8 mouse cellular contexts compared by ENCODE assay signal in the genomic region with DNA sequence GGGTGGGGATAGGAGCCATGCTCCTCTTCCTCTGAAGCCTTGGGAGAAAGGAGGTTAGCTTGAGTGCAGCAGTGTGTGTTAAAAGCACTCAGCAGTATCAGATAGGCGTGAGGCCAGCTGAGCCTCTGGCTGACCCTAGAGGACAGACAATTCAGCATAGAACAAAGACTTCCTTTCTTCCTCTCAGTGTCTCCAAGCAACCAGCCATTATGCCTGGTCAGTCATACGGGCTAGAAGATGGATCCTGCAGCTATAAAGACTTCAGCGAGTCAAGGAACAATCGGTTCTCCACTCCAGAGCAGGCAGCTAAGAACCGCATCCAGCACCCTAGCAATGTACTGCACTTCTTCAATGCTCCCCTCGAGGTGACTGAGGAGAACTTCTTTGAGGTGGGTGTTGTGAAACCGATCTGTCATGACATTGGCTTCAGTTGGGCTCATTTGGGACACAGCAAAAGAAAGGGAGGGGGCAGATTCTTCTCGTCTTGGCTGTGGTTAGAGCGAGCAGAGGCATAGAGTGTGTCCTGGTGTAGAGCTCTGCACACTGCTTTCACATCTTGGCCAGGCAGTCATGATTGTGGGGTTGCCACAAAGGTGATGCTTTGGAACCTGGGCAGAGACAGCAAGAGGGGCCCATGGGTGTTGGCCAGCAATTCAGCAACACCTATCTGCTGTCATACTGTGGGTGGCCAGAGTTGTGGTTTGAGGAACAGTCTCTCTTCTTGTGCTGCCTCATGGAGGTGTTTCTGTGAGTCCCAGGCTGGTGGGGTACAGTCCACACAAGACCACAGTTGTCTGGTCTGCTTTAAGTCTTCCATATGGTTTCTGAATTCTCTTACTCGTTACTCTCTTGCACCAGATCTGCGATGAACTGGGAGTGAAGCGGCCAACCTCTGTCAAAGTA. TPM values are rescaled to one million over a fixed set of nuclear protein-coding genes. Genes with fewer than 3 reads are reported as not detected.
DNase-seq lines count a peak whose midpoint lies in the region; ATAC-seq and TF ChIP-seq lines count a peak whose summit lies in the region.

No protein-coding gene starts in this region.

- peaks cover 74% of the 10 kb centered on the region for H3K36me3 ChIP-seq in heart, postnatal 0 days (replicated peaks; ENCODE audit: control insufficient read depth, insufficient read depth, low read length)
- H3K36me3 ChIP-seq in liver, postnatal 0 days (replicated peaks; ENCODE audit: insufficient read depth, low read length) = peaks cover 73% of the 10 kb centered on the region
- H3K36me3 ChIP-seq in neural tube, embryonic 15.5 days = peaks cover 72% of the 10 kb centered on the region

- H3K9me3 ChIP-seq in heart, postnatal 0 days (replicated peaks; ENCODE audit: control insufficient read depth, low read length) = no peaks in the 10 kb centered on the region
- H3K9me3 ChIP-seq in liver, postnatal 0 days (ENCODE audit: low read length) = no peaks in the 10 kb centered on the region
- H3K9me3 ChIP-seq in neural tube, embryonic 15.5 days (replicated peaks) = no peaks in the 10 kb centered on the region

- TF ChIP-seq EP300 in heart, postnatal 0 days (IDR thresholded peaks at IDR 0.05; ENCODE audit: low read depth) = no peak
- TF ChIP-seq EP300 in liver, postnatal 0 days (IDR thresholded peaks at IDR 0.05; ENCODE audit: low read depth) = no peak

- no peak overlapping the region for H3K9ac ChIP-seq in heart, postnatal 0 days (replicated peaks; ENCODE audit: low read depth, low read length)
- H3K9ac ChIP-seq in liver, postnatal 0 days (replicated peaks) = no peak overlapping the region
- H3K9ac ChIP-seq in neural tube, embryonic 15.5 days (replicated peaks) = no peak overlapping the region

- DNase-seq in cerebellum, adult 9-11 months = peak; percentile 27
- DNase-seq in cerebellum, adult 11 months = no peak
- DNase-seq in brain, adult 2 months (ENCODE audit: low read depth, low spot score) = peak; percentile 67
- DNase-seq in heart, postnatal 0 days (ENCODE audit: low spot score) = no peak
- DNase-seq in liver, postnatal 0 days = no peak
- DNase-seq in cerebellum, adult 18-20 months = no peak
- no peak for DNase-seq in ovary, postnatal 10 days (ENCODE audit: low spot score)

- WGBS in heart, postnatal 0 days = 52% methylated on average over 12 of the region's 12 CpGs
- WGBS in liver, postnatal 0 days (ENCODE audit: insufficient replicate concordance) = 72% methylated on average over 12 of the region's 12 CpGs
- 26% methylated on average over 12 of the region's 12 CpGs for WGBS in neural tube, embryonic 15.5 days

- no peaks in the 10 kb centered on the region for H3K27me3 ChIP-seq in heart, postnatal 0 days (ENCODE audit: control insufficient read depth, insufficient read depth, low read length)
- no peaks in the 10 kb centered on the region for H3K27me3 ChIP-seq in liver, postnatal 0 days (ENCODE audit: insufficient read depth, low read length)
- no peaks in the 10 kb centered on the region for H3K27me3 ChIP-seq in neural tube, embryonic 15.5 days (replicated peaks)

- H3K4me3 ChIP-seq in heart, postnatal 0 days (ENCODE audit: low read depth, low read length) = no peak overlapping the region
- H3K4me3 ChIP-seq in liver, postnatal 0 days (ENCODE audit: low read depth, low read length) = no peak overlapping the region
- no peak overlapping the region for H3K4me3 ChIP-seq in neural tube, embryonic 15.5 days (replicated peaks)

- no peak for TF ChIP-seq CTCF in heart, postnatal 0 days (IDR thresholded peaks at IDR 0.05; ENCODE audit: low read depth)
- no peak for TF ChIP-seq CTCF in liver, postnatal 0 days (IDR thresholded peaks at IDR 0.05; ENCODE audit: low read depth)

- peaks cover 19% of the 10 kb centered on the region for H3K4me1 ChIP-seq in heart, postnatal 0 days (ENCODE audit: control insufficient read depth, insufficient read depth)
- peaks cover 43% of the 10 kb centered on the region for H3K4me1 ChIP-seq in liver, postnatal 0 days (ENCODE audit: insufficient read depth)
- H3K4me1 ChIP-seq in neural tube, embryonic 15.5 days = peaks cover 57% of the 10 kb centered on the region

- ATAC-seq in heart, postnatal 0 days (ENCODE audit: insufficient read depth, low read depth) = no peak
- ATAC-seq in liver, postnatal 0 days = no peak
- ATAC-seq in neural tube, embryonic 15.5 days (ENCODE audit: low FRiP score) = no peak

- H3K4me2 ChIP-seq in heart, postnatal 0 days (ENCODE audit: low read depth, low read length) = no peak overlapping the region
- no peak overlapping the region for H3K4me2 ChIP-seq in liver, postnatal 0 days (ENCODE audit: low read depth, low read length)
- H3K4me2 ChIP-seq in neural tube, embryonic 15.5 days = no peak overlapping the region

- H3K27ac ChIP-seq in heart, postnatal 0 days (ENCODE audit: low read depth) = peak overlapping the region; percentile 66
- H3K27ac ChIP-seq in liver, postnatal 0 days (ENCODE audit: low read depth) = peak overlapping the region; percentile 34
- H3K27ac ChIP-seq in neural tube, embryonic 15.5 days (replicated peaks) = peak overlapping the region; percentile 46; the same call in 1 of the 2 replicates

RNA-seq across cellular contexts. Expression of gene Ech1, which starts 4.4 kb away (rescaled TPM):
- total RNA-seq in heart, postnatal 0 days (2014; rRNA removed; ENCODE audit: low replicate concordance) = 483 and 823 TPM in 2 replicates
- 806 and 928 TPM in 2 replicates for polyA plus RNA-seq in heart, postnatal 0 days (2015; fragmentation: Nextera tagmentation; extraction: Ambion mirVana)
- 534 and 566 TPM in 2 replicates for polyA plus RNA-seq in liver, postnatal 0 days (2015; fragmentation: Nextera tagmentation; extraction: Ambion mirVana)
- polyA plus RNA-seq in neural tube, embryonic 15.5 days (2015; fragmentation: Nextera tagmentation; extraction: Ambion mirVana) = 91.4 and 114 TPM in 2 replicates

RNA-seq across cellular contexts. Expression of gene Hnrnpl, which starts 12.3 kb away (rescaled TPM):
- total RNA-seq in heart, postnatal 0 days (2014; rRNA removed; ENCODE audit: low replicate concordance) = 259 and 275 TPM in 2 replicates
- 149 and 171 TPM in 2 replicates for polyA plus RNA-seq in heart, postnatal 0 days (2015; fragmentation: Nextera tagmentation; extraction: Ambion mirVana)
- 82.0 and 88.6 TPM in 2 replicates for polyA plus RNA-seq in liver, postnatal 0 days (2015; fragmentation: Nextera tagmentation; extraction: Ambion mirVana)
- 158 and 164 TPM in 2 replicates for polyA plus RNA-seq in neural tube, embryonic 15.5 days (2015; fragmentation: Nextera tagmentation; extraction: Ambion mirVana)

RNA-seq across cellular contexts. Expression of gene Lgals4, which starts 13.0 kb away (rescaled TPM):
- total RNA-seq in heart, postnatal 0 days (2014; rRNA removed; ENCODE audit: low replicate concordance) = 2.3 and 24.1 TPM in 2 replicates
- 30.9 and 36.0 TPM in 2 replicates for polyA plus RNA-seq in heart, postnatal 0 days (2015; fragmentation: Nextera tagmentation; extraction: Ambion mirVana)
- 19.5 and 21.3 TPM in 2 replicates for polyA plus RNA-seq in liver, postnatal 0 days (2015; fragmentation: Nextera tagmentation; extraction: Ambion mirVana)
- 5.4 and 85.2 TPM in 2 replicates for polyA plus RNA-seq in neural tube, embryonic 15.5 days (2015; fragmentation: Nextera tagmentation; extraction: Ambion mirVana)

RNA-seq across cellular contexts. Expression of gene Rinl, which starts 31.8 kb away (rescaled TPM):
- total RNA-seq in heart, postnatal 0 days (2014; rRNA removed; ENCODE audit: low replicate concordance) = 2.1 and 2.7 TPM in 2 replicates
- polyA plus RNA-seq in heart, postnatal 0 days (2015; fragmentation: Nextera tagmentation; extraction: Ambion mirVana) = 2.3 and 2.4 TPM in 2 replicates
- 7.2 and 7.6 TPM in 2 replicates for polyA plus RNA-seq in liver, postnatal 0 days (2015; fragmentation: Nextera tagmentation; extraction: Ambion mirVana)
- 2.9 and 7.0 TPM in 2 replicates for polyA plus RNA-seq in neural tube, embryonic 15.5 days (2015; fragmentation: Nextera tagmentation; extraction: Ambion mirVana)

RNA-seq across cellular contexts. Expression of gene Lgals7, which starts 43.0 kb away (rescaled TPM):
- total RNA-seq in heart, postnatal 0 days (2014; rRNA removed; ENCODE audit: low replicate concordance) = 5.0 TPM in 1 of 2 replicates, not detected in the other
- polyA plus RNA-seq in heart, postnatal 0 days (2015; fragmentation: Nextera tagmentation; extraction: Ambion mirVana) = 2.2 and 3.9 TPM in 2 replicates
- 0.14 and 0.34 TPM in 2 replicates for polyA plus RNA-seq in liver, postnatal 0 days (2015; fragmentation: Nextera tagmentation; extraction: Ambion mirVana)
- 3.3 and 4.8 TPM in 2 replicates for polyA plus RNA-seq in neural tube, embryonic 15.5 days (2015; fragmentation: Nextera tagmentation; extraction: Ambion mirVana)

Comparison
In these comparisons a context has a peak if more than half of its experiments do, and no peak if none do; other contexts are left out.
1. DNase-seq: peak in cerebellum, adult 9-11 months (single experiment) and brain, adult 2 months (single experiment); none in cerebellum, adult 11 months (single experiment), heart, postnatal 0 days (single experiment), liver, postnatal 0 days (single experiment), cerebellum, adult 18-20 months (0 of 2) and ovary, postnatal 10 days (single experiment).
2. Peak in every context shown above with its lines, with median percentiles within 50 percentile points of each other: H3K27ac ChIP-seq.